Mouse (Mus musculus): ENCODE data around the gene Vps50. TPM values are rescaled to one million over a fixed set of nuclear protein-coding genes. Genes with fewer than 3 reads are reported as not detected.
"Not testable (repeated sequence)": the region's sequence is repeated elsewhere in the genome, so short reads cannot be mapped to it uniquely, and the experiment has no call there.

The Vps50 gene
- polyA plus RNA-seq, 1 experiment from 2014 or later, result 17.1 TPM

DNA sequence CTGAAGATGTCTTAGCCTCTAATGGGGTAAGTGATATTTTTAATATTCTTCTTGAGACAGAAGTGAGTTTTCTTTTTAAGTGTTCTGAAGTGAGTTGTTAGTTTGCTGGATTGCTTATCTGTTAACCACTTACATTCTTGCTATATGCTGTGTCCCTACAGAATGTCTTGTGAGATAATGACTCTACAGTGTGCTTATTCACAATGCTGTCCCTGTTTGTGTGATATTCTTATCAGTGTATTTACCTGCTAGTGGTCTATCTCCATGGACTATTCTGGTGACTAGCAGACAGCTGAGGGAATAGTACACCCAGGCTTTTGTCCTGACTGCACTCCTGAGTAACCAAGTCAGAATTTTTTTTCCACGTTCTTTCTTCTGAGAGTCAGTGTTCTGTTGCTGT is 67.5 kb downstream of the Vps50 start:
- Histone ChIP-seq H3K27me3 (no peaks in the 10 kb centered on the region), H3K4me1 (replicated peaks) (no peaks in the 10 kb centered on the region), H3K9ac (no peak overlapping the region), H3K4me2 (no peak overlapping the region), H3K9me3 (replicated peaks) (no peaks in the 10 kb centered on the region), H3K27ac (no peak overlapping the region), H3K4me3 (no peak overlapping the region), H3K36me3 (no peaks in the 10 kb centered on the region; the same call in 1 of the 2 replicates)
- WGBS, result 76% methylated on average over 1 of the region's 1 CpGs
- no peak for ATAC-seq (replicated peaks; ENCODE audit: insufficient number of reproducible peaks, insufficient read depth, low FRiP score, low read depth)

DNA sequence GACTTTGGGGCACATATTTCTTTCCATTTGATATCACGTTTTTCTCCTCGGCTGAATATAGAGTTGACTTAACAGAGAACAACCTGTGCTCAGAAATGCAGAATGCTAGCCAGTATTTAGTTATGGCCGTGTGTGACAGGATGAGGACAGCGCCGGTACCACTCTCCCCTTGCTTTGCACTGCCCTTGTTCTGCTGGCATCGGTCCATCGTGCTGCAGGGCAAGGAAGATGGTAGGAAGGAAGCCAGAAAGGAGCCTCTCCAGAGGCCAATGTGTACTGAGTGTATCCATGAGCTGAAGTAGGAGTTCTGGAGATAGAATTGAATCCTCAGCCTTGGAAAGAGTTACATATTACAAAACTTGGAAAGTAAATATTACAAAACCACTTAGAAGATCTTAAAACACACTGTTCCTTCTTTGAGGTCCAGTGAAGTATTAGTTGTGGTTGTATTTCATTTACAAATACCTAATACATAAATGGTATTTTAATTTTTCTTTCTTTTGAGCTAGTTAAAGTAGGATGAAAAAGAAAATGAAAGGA is 69.0 kb downstream of the Vps50 start:
- Histone ChIP-seq H3K4me1 (replicated peaks) (no peaks in the 10 kb centered on the region), H3K4me3 (no peak overlapping the region), H3K27me3 (no peaks in the 10 kb centered on the region), H3K9me3 (replicated peaks) (no peaks in the 10 kb centered on the region), H3K27ac (no peak overlapping the region), H3K9ac (no peak overlapping the region), H3K36me3 (peaks cover 5% of the 10 kb centered on the region), H3K4me2 (no peak overlapping the region)
- 90% methylated on average over 7 of the region's 7 CpGs for WGBS
- ATAC-seq (replicated peaks; ENCODE audit: insufficient number of reproducible peaks, insufficient read depth, low FRiP score, low read depth), result no peak

- no peak overlapping the region for H3K4me3 ChIP-seq
- peaks cover 5% of the 10 kb centered on the region; the same call in 1 of the 2 replicates for H3K36me3 ChIP-seq
- ATAC-seq (replicated peaks; ENCODE audit: insufficient number of reproducible peaks, insufficient read depth, low FRiP score, low read depth), result no peak
- H3K27ac ChIP-seq, result no peak overlapping the region
- no peak overlapping the region for H3K9ac ChIP-seq
- no peaks in the 10 kb centered on the region for H3K9me3 ChIP-seq (replicated peaks)
- no peaks in the 10 kb centered on the region for H3K27me3 ChIP-seq
- H3K4me1 ChIP-seq (replicated peaks), result no peaks in the 10 kb centered on the region
- WGBS, result 34% methylated on average over 2 of the region's 2 CpGs
- no peak overlapping the region for H3K4me2 ChIP-seq
Observed at GRCm38 (mm10) chr6:3572221-3572815, 74.1 kb downstream of the Vps50 start.

- Histone ChIP-seq H3K9me3 (replicated peaks) (no peaks in the 10 kb centered on the region), H3K9ac (no peak overlapping the region), H3K4me2 (no peak overlapping the region), H3K27ac (no peak overlapping the region), H3K27me3 (no peaks in the 10 kb centered on the region), H3K4me1 (replicated peaks) (no peaks in the 10 kb centered on the region), H3K4me3 (no peak overlapping the region), H3K36me3 (peaks cover 5% of the 10 kb centered on the region; the same call in 1 of the 2 replicates)
- 90% methylated on average over 8 of the region's 8 CpGs for WGBS
- no peak for ATAC-seq (replicated peaks; ENCODE audit: insufficient number of reproducible peaks, insufficient read depth, low FRiP score, low read depth)
Observed at GRCm38 (mm10) chr6:3573787-3574186, 75.6 kb downstream of the Vps50 start.

GRCm38 (mm10) chr6:3585402-3585801 is 87.2 kb downstream of the Vps50 start:
- no peak overlapping the region for H3K4me3 ChIP-seq
- no peak overlapping the region for H3K9ac ChIP-seq
- no peak overlapping the region for H3K27ac ChIP-seq
- H3K9me3 ChIP-seq (replicated peaks), result no peaks in the 10 kb centered on the region
- H3K36me3 ChIP-seq, result no peaks in the 10 kb centered on the region
- 86% methylated on average over 1 of the region's 1 CpGs for WGBS
- no peaks in the 10 kb centered on the region for H3K27me3 ChIP-seq
- no peaks in the 10 kb centered on the region for H3K4me1 ChIP-seq (replicated peaks)
- ATAC-seq (replicated peaks; ENCODE audit: insufficient number of reproducible peaks, insufficient read depth, low FRiP score, low read depth), result no peak
- no peak overlapping the region for H3K4me2 ChIP-seq

- 73% methylated on average over 3 of the region's 3 CpGs for WGBS
- Histone ChIP-seq H3K4me1 (replicated peaks) (no peaks in the 10 kb centered on the region), H3K27me3 (no peaks in the 10 kb centered on the region), H3K9me3 (replicated peaks) (no peaks in the 10 kb centered on the region), H3K36me3 (no peaks in the 10 kb centered on the region), H3K27ac (no peak overlapping the region), H3K4me2 (no peak overlapping the region), H3K9ac (no peak overlapping the region), H3K4me3 (no peak overlapping the region)
- no peak for ATAC-seq (replicated peaks; ENCODE audit: insufficient number of reproducible peaks, insufficient read depth, low FRiP score, low read depth)
Observed at GRCm38 (mm10) chr6:3590289-3590904, 92.2 kb downstream of the Vps50 start.

DNA sequence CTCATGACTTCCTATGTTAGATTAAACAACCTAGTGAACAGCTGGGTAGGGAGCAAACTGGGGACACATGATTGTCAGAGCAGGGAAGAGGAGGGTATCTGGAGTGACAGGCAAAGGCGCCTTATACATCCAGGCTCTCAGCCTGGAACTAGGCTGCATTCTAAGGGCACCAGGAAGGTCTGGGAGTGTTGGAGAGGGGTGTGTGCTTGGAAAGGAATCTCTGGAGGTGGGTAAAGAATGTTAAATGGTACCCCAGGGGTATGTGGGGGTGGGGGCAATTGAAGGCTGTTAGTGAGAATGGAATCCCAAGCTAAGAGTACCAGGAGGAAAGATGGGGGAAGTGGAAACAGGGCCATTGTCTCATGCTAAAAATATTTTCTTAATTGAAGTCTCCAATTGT is 96.1 kb downstream of the Vps50 start:
- 75% methylated on average over 1 of the region's 1 CpGs for WGBS
- H3K9me3 ChIP-seq (replicated peaks), result no peaks in the 10 kb centered on the region
- no peak overlapping the region for H3K9ac ChIP-seq
- no peak overlapping the region for H3K4me2 ChIP-seq
- ATAC-seq (replicated peaks; ENCODE audit: insufficient number of reproducible peaks, insufficient read depth, low FRiP score, low read depth), result no peak
- no peaks in the 10 kb centered on the region; the same call in 1 of the 2 replicates for H3K36me3 ChIP-seq
- no peak overlapping the region for H3K4me3 ChIP-seq
- H3K4me1 ChIP-seq (replicated peaks), result no peaks in the 10 kb centered on the region
- H3K27me3 ChIP-seq, result no peaks in the 10 kb centered on the region
- no peak overlapping the region for H3K27ac ChIP-seq

DNA sequence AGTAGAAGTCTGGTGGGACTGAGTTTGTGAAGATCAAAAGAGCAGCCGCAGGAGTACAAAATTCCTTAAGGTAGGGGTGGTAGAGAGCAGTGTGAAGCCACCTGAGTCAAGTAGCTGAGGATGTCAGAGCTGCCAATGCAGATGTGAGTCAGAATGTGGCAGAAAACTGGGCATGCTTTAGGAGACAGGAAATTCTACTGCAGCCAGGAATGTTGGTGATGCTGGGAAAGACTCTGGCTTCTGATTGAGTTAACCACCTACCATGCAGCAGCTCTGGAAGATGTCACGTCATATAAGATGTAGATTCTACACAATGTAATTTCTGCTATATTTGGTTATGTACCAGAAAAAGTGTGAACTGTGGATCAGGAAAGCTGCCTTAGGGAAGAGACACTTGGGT is 114.6 kb downstream of the Vps50 start:
- WGBS, result 84% methylated on average over 2 of the region's 2 CpGs

DNA sequence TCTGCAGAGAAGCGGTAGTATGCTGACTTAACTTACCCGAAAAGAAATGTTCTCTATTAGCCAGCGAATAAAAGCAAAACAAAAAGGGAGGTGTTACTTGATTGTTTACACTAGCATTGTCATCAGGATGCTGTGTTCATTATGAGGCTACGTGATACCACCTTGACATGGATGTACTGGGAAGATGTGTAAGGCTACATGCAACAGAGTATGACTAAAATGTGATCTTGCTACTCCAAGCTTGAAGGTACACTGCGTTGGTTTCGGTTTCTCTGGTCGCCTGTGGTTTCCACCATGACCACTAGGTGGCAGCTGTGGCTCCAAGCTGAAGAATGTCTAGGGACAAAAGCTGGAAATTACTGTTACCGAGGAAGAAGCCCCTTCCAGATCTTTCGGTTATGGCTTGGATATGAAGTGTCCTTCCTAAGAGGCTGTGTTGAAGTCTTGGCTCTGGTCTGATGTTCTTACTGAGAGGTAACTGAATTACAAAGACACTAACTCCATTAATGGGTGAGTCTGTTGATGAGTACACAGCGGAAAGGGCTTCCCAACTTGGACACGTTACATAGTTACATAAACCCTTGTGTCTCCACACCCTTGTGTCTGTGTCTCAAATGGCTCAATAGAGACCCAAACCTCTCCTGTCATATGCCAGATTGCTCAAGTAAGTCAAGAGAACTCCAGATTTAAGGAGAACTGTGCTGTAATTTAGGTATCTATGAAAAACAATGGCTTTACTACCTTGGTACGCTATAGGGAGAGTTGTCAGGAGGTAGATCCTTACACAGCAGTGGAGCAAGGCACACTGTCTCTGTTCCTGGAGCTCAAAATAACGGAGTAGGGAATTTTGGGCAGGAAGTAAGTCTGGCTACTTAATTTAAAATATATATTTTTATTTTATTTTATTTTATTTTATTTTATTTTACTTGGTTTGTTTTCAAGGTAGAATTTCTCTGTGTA is 122.5 kb downstream of the Vps50 start:
- H3K9ac ChIP-seq; H3K4me1 ChIP-seq (replicated peaks); H3K36me3 ChIP-seq; H3K9me3 ChIP-seq (replicated peaks); H3K27ac ChIP-seq; H3K27me3 ChIP-seq; ATAC-seq (replicated peaks; ENCODE audit: insufficient number of reproducible peaks, insufficient read depth, low FRiP score, low read depth): not testable (repeated sequence)
- peak overlapping the region; percentile 24 for H3K4me3 ChIP-seq
- peak overlapping the region; percentile 50 for H3K4me2 ChIP-seq
- WGBS, result 56% methylated on average over 11 of the region's 13 CpGs

More for the DNA sequence above, 114.6 kb downstream of the Vps50 start:
- H3K4me2 ChIP-seq, result no peak overlapping the region
- no peaks in the 10 kb centered on the region for H3K9me3 ChIP-seq (replicated peaks)
- H3K4me3 ChIP-seq, result no peak overlapping the region
- ATAC-seq (replicated peaks; ENCODE audit: insufficient number of reproducible peaks, insufficient read depth, low FRiP score, low read depth), result no peak
- H3K4me1 ChIP-seq (replicated peaks), result no peaks in the 10 kb centered on the region
- H3K27ac ChIP-seq, result no peak overlapping the region
- no peaks in the 10 kb centered on the region for H3K36me3 ChIP-seq
- no peak overlapping the region for H3K9ac ChIP-seq
- no peaks in the 10 kb centered on the region for H3K27me3 ChIP-seq

Measured in heart, embryonic 15.5 days (tissue).